Mouse (Mus musculus) macrophage (primary cell): ENCODE results near the gene Slc30a1. TPM values are rescaled to one million over a fixed set of nuclear protein-coding genes. Genes with fewer than 3 reads are reported as not detected.

Experiments used
- H3K27ac ChIP-seq: fragments of 350-480 bp; formaldehyde crosslinking; 2 replicates; pipeline ENCODE4 v1.9.0; 2021
- H3K36me3 ChIP-seq: fragments of 350-480 bp; formaldehyde crosslinking; 2 replicates; pipeline ENCODE4 v1.9.0; 2021; ENCODE audit errors: inconsistent target
- H3K4me3 ChIP-seq: fragments of 350-480 bp; formaldehyde crosslinking; 2 replicates; pipeline ENCODE4 v1.9.0; 2021; ENCODE audit errors: inconsistent target
- H3K79me2 ChIP-seq: fragments of 350-480 bp; formaldehyde crosslinking; 2 replicates; pipeline ENCODE4 v1.9.0; 2021; ENCODE audit errors: inconsistent target
- WGBS: methylation state at CpG from one replicate; pipeline ENCODE4 v1.1.7; 2026; ENCODE audit warnings: inconsistent platforms; ENCODE audit not compliant: missing documents; 5-methylcytosine and 5-hydroxymethylcytosine counted together
- polyA plus RNA-seq: library from polyadenylated mRNA; stranded (reverse); fragments of 250-400 nt; gene quantifications from 3 replicates; pipeline ENCODE4 v1.2.4, GENCODE M21; 2018; ENCODE audit warnings: inconsistent platforms

Slc30a1 gene
- polyA plus RNA-seq, 1 experiment from 2014 or later = 43.8 TPM

DNA sequence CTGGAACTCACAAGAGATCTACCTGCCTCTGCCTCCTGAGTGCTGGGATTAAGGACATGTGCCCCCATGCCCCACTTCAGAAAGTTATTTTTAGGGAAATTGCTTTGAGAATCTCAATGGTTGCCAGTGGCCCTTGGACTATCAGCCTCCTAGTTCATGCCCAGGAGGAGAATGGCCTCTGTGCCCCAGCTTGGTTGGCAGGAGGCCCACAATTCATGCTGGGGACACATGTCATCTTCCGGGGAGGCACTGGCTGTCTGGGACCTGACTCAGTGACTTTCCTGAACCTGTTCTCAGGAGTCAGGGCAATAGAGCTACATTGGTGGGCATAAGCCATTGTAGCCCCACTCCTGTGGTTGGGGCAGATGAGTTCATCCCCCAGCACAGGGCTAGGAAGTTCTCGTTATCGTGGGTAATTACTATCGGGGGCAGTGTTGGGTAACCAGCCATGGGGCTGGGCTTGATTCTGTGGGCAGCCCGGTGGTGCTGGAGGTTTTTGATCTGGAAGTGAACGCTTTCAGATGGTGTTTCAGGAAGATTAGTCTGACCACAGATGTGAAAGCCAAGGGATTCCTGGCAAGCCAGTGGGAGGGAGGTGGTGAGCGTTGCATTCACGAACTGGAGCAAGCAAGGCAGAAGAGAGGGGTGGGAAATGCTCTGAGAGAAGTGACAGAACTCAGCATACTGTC, 25.5 kb upstream of the Slc30a1 start:
- 30% methylated on average over 8 of the region's 8 CpGs for WGBS
- Histone ChIP-seq H3K36me3 (no peaks in the 10 kb centered on the region), H3K79me2 (no peaks in the 10 kb centered on the region), H3K4me3 (no peak overlapping the region), H3K27ac (no peak overlapping the region)

DNA sequence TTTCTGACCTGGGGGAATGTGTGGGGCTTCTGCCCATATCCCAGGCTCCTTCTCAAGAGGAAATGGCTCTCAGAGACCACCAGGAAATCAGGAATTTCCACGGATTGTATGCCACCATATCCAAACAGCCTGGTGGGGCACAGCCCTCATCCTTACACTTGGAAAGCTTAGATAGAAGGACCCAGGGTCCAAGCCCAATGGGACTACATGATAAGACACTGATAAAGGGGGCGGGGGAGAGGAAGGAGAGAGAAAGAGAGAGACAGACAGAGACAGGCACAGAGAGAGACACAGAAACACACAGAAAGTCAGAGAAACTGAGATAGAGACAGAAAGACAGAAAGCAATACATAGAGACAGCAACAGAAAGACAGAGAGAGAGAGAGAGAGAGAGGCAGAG, 24.9 kb upstream of the Slc30a1 start:
- no peak overlapping the region for H3K27ac ChIP-seq
- H3K36me3 ChIP-seq = no peaks in the 10 kb centered on the region
- no peaks in the 10 kb centered on the region for H3K79me2 ChIP-seq
- WGBS = 56% methylated on average over 2 of the region's 2 CpGs
- H3K4me3 ChIP-seq = no peak overlapping the region

DNA sequence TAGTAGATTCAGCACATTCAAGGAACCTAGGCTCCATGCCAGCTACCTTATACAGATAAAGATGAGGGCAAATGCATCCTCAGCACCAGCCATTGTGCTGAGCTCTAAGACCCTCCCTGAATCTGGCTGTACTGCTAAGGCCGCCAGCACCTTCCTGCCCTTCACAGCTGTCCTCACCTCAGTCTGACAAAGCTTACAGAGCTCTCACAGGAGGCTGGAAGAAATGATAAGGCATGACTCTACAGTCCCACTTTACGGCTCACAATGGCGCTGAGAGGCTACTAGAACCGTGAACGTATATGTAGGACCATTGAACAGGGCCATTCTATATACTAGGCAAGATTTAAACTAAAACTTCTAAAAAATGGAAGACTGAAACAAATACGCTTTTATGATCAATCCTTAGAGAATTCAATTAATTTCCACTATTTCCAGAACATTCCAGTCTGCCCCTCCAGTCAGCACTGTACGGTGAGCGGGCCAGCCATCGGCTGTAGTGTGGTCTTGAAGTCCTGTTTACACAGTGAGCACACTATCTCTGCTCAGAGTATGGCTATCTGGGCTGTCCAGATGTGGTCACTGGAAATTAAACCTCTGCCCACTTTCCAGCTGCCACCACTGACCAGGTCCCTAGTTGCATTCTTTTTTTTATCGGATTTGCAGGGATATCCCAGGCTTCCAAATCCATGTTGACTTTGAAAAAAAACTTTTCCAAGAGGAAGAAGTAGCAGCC, 23.9 kb upstream of the Slc30a1 start:
- Histone ChIP-seq H3K36me3 (no peaks in the 10 kb centered on the region), H3K4me3 (no peak overlapping the region), H3K79me2 (no peaks in the 10 kb centered on the region), H3K27ac (no peak overlapping the region)
- WGBS = 96% methylated on average over 10 of the region's 10 CpGs

- WGBS = 84% methylated on average over 5 of the region's 5 CpGs
- no peak overlapping the region for H3K27ac ChIP-seq
- H3K79me2 ChIP-seq = no peaks in the 10 kb centered on the region
These were observed 22.9 kb upstream of the Slc30a1 start for GRCm38 (mm10) chr1:191883654-191884053.

DNA sequence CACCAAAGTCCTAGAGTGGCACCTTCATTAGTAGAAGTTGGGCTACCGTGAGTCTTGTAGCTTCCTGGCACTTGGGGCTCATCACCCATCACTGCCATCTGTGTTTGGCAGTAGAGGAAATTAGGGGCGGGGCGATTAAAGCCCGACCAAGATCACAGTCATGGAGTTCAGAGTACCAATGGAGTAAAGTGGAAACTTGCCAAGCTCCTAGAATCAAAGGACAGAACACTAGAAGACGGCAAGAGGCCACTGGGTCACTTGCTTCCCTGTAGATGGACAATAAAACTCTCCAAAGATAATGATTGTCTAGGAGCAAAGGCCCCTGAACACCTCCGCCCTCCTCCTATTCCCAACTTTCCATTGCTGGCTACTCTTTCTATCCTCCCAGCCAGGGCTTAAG, 14.7 kb upstream of the Slc30a1 start:
- H3K36me3 ChIP-seq = no peaks in the 10 kb centered on the region
- WGBS = 84% methylated on average over 6 of the region's 6 CpGs
- H3K4me3 ChIP-seq = no peak overlapping the region
- H3K27ac ChIP-seq = no peak overlapping the region
- H3K79me2 ChIP-seq = no peaks in the 10 kb centered on the region

More at GRCm38 (mm10) chr1:191883654-191884053, 22.9 kb upstream of the Slc30a1 start:
- no peaks in the 10 kb centered on the region for H3K36me3 ChIP-seq
- no peak overlapping the region for H3K4me3 ChIP-seq

DNA sequence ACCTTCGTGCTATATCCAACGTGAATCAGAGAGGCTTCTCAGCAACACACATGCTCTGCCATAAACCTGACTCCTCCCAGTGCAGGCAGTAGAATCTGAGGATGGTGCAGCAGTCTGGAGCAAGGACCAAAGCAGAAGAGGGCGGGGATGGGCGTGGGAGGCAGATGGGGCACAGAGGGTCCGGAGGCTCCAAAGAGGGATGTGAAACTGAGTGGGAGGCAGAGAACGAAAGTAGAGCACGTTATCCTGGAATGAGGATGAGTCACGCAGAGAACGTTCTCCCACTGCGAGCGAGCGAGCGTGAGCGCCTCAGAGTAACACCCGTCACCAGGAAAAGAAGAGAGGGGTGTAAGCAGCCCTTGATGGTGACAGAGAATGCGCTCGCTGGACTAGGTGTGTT, 12.2 kb upstream of the Slc30a1 start:
- Histone ChIP-seq H3K27ac (peak overlapping the region; percentile 42), H3K79me2 (no peaks in the 10 kb centered on the region), H3K4me3 (no peak overlapping the region), H3K36me3 (no peaks in the 10 kb centered on the region)
- WGBS = 23% methylated on average over 17 of the region's 17 CpGs

- H3K36me3 ChIP-seq = no peaks in the 10 kb centered on the region
- no peaks in the 10 kb centered on the region for H3K79me2 ChIP-seq
- WGBS = 46% methylated on average over 9 of the region's 9 CpGs
- peak overlapping the region; percentile 42 for H3K27ac ChIP-seq
- no peak overlapping the region for H3K4me3 ChIP-seq
These were observed 11.7 kb upstream of the Slc30a1 start for GRCm38 (mm10) chr1:191894857-191895256.

DNA sequence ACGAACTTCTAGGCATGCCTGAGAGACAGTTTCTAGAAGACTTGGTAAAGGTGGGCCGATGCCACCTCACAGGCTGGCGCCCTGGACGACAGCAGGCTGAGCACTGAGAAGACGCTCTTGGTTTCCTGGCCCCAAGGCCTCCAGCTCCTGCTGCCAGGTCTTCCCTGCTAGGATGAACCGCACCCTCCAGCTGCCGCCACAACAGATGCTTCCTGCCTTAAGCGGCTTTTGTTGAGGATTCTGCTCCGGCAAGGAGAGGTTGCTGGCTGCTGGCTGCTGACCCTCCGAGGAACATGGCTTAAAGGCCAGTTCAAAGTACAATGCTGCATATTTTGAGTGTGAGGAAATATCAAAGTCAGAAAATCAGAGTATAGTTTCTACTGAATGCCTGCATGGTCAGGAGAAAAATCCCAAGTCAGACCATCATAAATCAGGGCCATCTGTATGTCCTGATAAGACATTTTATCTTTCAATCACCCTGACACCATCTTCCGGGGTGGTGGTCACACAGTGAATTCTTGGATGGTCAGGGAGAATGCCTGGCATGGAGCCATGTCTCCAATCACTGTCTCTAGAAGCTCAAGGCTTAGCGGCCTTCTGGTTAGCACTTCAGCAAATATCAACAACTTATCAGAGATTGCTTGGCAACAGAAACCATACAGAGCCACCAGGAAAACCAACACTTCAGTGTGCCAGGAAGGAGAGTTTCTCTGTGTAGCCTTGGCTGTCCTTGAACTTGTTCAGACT, 9.6 kb upstream of the Slc30a1 start:
- 66% methylated on average over 12 of the region's 12 CpGs for WGBS

GRCm38 (mm10) chr1:191905637-191906533, 682 bp upstream of the Slc30a1 start:
- Histone ChIP-seq H3K4me3 (peak overlapping the region; percentile 21; the same call in 1 of the 2 replicates), H3K27ac (no peak overlapping the region), H3K36me3 (peaks cover 5% of the 10 kb centered on the region; the same call in 1 of the 2 replicates), H3K79me2 (peaks cover 35% of the 10 kb centered on the region)
- 13% methylated on average over 35 of the region's 58 CpGs for WGBS

More for the DNA sequence above, 9.6 kb upstream of the Slc30a1 start:
- Histone ChIP-seq H3K4me3 (no peak overlapping the region), H3K27ac (no peak overlapping the region), H3K79me2 (no peaks in the 10 kb centered on the region), H3K36me3 (no peaks in the 10 kb centered on the region)

DNA sequence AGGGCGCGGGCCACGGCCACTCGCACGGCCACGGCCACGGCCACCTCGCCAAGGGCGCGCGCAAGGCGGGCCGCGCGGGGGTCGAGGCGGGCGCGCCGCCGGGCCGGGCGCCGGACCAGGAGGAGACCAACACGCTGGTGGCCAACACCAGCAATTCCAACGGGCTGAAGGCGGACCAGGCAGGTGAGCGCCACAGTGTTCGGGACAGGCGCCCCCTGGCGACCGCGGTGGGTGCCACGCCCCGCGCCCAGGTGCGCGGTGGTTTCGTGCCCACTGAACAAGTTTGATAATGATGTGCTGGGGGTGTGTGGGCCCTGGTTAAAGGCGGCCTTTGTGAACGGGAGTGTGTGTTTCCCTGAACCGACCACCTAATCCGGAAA, 854 bp downstream of the Slc30a1 start:
- Histone ChIP-seq H3K4me3 (peak overlapping the region; percentile 48), H3K36me3 (peaks cover 11% of the 10 kb centered on the region; the same call in 1 of the 2 replicates), H3K27ac (no peak overlapping the region), H3K79me2 (peaks cover 51% of the 10 kb centered on the region)
- 3% methylated on average over 42 of the region's 43 CpGs for WGBS

DNA sequence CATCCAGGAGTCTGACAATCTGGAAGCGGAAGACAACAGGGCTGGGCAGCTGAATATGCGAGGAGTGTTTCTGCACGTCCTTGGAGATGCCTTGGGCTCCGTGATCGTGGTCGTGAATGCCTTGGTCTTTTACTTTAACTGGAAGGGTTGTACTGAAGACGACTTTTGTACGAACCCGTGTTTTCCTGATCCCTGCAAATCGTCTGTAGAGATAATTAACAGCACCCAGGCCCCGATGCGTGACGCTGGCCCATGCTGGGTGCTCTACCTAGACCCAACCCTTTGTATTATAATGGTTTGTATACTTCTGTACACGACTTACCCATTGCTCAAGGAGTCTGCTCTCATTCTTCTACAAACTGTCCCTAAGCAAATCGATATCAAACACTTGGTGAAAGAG, 2.3 kb downstream of the Slc30a1 start:
- Histone ChIP-seq H3K36me3 (peaks cover 17% of the 10 kb centered on the region; the same call in 1 of the 2 replicates), H3K79me2 (peaks cover 57% of the 10 kb centered on the region), H3K27ac (no peak overlapping the region), H3K4me3 (no peak overlapping the region)
- WGBS = 87% methylated on average over 14 of the region's 15 CpGs

GRCm38 (mm10) chr1:191909316-191909715, 2.7 kb downstream of the Slc30a1 start:
- Histone ChIP-seq H3K36me3 (peaks cover 17% of the 10 kb centered on the region; the same call in 1 of the 2 replicates), H3K79me2 (peaks cover 57% of the 10 kb centered on the region), H3K27ac (no peak overlapping the region), H3K4me3 (no peak overlapping the region)
- WGBS = 92% methylated on average over 12 of the region's 14 CpGs

GRCm38 (mm10) chr1:191910646-191911045, 4.1 kb downstream of the Slc30a1 start:
- WGBS = 25% methylated on average over 3 of the region's 3 CpGs

More at GRCm38 (mm10) chr1:191910646-191911045, 4.1 kb downstream of the Slc30a1 start:
- Histone ChIP-seq H3K36me3 (peaks cover 17% of the 10 kb centered on the region; the same call in 1 of the 2 replicates), H3K79me2 (peaks cover 57% of the 10 kb centered on the region), H3K27ac (peak overlapping the region; percentile 15), H3K4me3 (no peak overlapping the region)
